Mouse (Mus musculus): Measurements from ENCODE around the gene Plekhh3. TPM values are rescaled to one million over a fixed set of nuclear protein-coding genes. Genes with fewer than 3 reads are reported as not detected.

The Plekhh3 gene
- total and polyA plus RNA-seq, 3 experiments = 1.5 to 3.8 (median 2.6) TPM

DNA sequence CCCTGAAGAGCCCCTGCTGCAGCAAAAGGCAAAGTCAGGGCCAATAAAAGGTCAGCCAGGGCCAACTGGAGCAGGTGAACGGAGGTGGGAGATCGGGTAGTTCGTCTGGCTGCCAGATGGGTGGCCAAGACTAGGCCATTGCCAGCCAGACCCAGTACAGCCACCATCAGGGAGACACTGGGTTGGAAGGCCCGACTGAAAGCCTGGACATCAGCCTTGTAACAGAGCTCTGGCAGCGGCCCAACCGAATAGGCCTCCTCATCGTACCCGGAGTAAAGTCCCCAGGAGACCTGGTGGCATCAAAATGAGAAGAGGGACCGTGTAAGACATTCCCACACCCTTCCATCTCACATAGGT, 3.2 kb upstream of the Plekhh3 start:
- no peak for ATAC-seq (ENCODE audit: extremely low read depth, insufficient number of reproducible peaks, low FRiP score, poor library complexity, severe bottlenecking)
- DNase-seq (ENCODE audit: low spot score) = no peak
- Histone ChIP-seq H3K4me1 (ENCODE audit: insufficient read depth, low read depth, low read length) (peaks cover 63% of the 10 kb centered on the region), H3K9me3 (replicated peaks) (0 out of 2 replicates have a peak, but pooled peaks cover 2% of the 10 kb centered on the region), H3K4me3 (ENCODE audit: low read depth, low read length) (peak overlapping the region; percentile 65; the same call in 1 of the 2 replicates), H3K36me3 (replicated peaks) (no peaks in the 10 kb centered on the region), H3K27me3 (ENCODE audit: insufficient read depth, low read length) (peaks cover 84% of the 10 kb centered on the region)
- TF ChIP-seq GATA2 (IDR thresholded peaks at IDR 0.05; ENCODE audit: borderline replicate concordance, low read depth, low read length) (no peak), TAL1 (conservative IDR thresholded peaks at IDR 0.05; ENCODE audit: low read depth, low read length) (no peak), GATA1 (IDR thresholded peaks at IDR 0.05; ENCODE audit: borderline replicate concordance, low read length) (no peak), POLR2AphosphoS5 (IDR thresholded peaks at IDR 0.05; ENCODE audit: insufficient replicate concordance, low read depth, low read length) (no peak), CTCF (IDR thresholded peaks at IDR 0.05; ENCODE audit: low read depth, low read length) (no peak)

DNA sequence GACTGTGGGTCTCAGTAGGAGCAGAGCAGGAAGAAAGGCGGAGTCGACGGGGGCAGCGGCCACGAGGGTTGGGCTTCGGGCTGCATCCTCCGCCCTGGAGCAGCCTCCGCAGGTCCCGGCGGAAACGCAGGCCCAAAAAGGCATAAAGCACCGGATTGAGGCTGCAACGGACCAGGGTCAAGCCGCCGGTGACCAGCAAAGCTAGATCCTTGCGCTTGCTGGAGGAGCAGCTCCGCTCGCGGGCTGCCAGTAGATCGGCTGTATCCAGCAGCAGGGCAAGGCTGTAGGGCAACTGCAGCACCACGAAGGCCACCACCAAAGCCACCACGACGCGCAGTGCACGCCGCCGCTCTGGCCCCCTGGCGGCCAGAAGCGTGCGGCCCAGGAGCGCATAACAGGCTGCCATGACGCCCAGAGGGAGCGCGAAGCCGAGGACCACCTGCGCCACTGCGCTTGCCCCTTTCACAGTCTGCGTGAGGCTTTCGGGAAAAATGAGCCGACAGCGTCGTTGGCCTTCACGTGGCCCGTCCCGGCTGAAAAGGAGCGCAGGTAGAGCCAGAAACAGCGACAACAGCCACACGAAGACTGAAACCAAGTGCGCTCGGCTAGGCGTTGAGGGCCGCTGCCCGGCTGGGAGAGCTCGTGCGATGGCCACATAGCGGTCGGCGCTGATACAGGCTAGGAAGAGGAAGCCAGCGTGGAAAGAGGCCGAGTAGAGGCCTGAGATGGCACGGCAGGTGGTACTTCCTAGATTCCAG, 2.7 kb upstream of the Plekhh3 start:
- DNase-seq (ENCODE audit: low spot score) (peak; percentile 50), ATAC-seq (ENCODE audit: extremely low read depth, insufficient number of reproducible peaks, low FRiP score, poor library complexity, severe bottlenecking) (no peak)
- H3K36me3 ChIP-seq (replicated peaks) = no peaks in the 10 kb centered on the region
- H3K4me3 ChIP-seq (ENCODE audit: low read depth, low read length) = peak overlapping the region; percentile 65; the same call in 1 of the 2 replicates
- 0 out of 2 replicates have a peak, but pooled peaks cover 2% of the 10 kb centered on the region for H3K9me3 ChIP-seq (replicated peaks)
- TF ChIP-seq POLR2AphosphoS5 (IDR thresholded peaks at IDR 0.05; ENCODE audit: insufficient replicate concordance, low read depth, low read length) (no peak), CTCF (IDR thresholded peaks at IDR 0.05; ENCODE audit: low read depth, low read length) (peak; percentile 85), TAL1 (conservative IDR thresholded peaks at IDR 0.05; ENCODE audit: low read depth, low read length) (no peak), GATA2 (IDR thresholded peaks at IDR 0.05; ENCODE audit: borderline replicate concordance, low read depth, low read length) (no peak), GATA1 (IDR thresholded peaks at IDR 0.05; ENCODE audit: borderline replicate concordance, low read length) (no peak)
- peaks cover 63% of the 10 kb centered on the region for H3K4me1 ChIP-seq (ENCODE audit: insufficient read depth, low read depth, low read length)
- peaks cover 85% of the 10 kb centered on the region for H3K27me3 ChIP-seq (ENCODE audit: insufficient read depth, low read length)

DNA sequence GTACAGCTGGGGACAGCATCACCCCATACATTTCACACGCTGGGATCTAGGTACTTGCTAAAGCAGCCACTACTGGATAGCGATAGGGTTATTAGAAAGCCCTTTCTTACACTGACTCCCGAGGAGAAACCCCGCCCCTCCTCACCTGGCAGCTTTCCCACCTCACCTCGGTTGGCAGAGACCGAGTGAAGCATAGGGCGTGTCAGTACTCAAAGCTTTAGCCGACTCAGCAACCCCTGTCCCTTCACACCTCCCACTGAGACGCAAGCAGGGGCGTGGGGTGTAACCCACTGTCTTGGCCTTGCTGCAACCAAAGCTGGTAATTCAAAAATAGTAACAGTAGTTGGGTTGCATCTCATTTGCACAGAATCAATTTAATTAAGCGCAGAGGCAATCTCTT, 2.0 kb upstream of the Plekhh3 start:
- H3K4me3 ChIP-seq (ENCODE audit: low read depth, low read length) = no peak overlapping the region
- no peak for DNase-seq (ENCODE audit: low spot score)
- no peaks in the 10 kb centered on the region for H3K36me3 ChIP-seq (replicated peaks)
- peaks cover 80% of the 10 kb centered on the region for H3K27me3 ChIP-seq (ENCODE audit: insufficient read depth, low read length)
- ATAC-seq (ENCODE audit: extremely low read depth, insufficient number of reproducible peaks, low FRiP score, poor library complexity, severe bottlenecking) = no peak
- H3K9me3 ChIP-seq (replicated peaks) = 0 out of 2 replicates have a peak, but pooled peaks cover 2% of the 10 kb centered on the region
- H3K4me1 ChIP-seq (ENCODE audit: insufficient read depth, low read depth, low read length) = peaks cover 60% of the 10 kb centered on the region
- TF ChIP-seq GATA1 (IDR thresholded peaks at IDR 0.05; ENCODE audit: borderline replicate concordance, low read length) (no peak), POLR2AphosphoS5 (IDR thresholded peaks at IDR 0.05; ENCODE audit: insufficient replicate concordance, low read depth, low read length) (no peak), TAL1 (conservative IDR thresholded peaks at IDR 0.05; ENCODE audit: low read depth, low read length) (no peak), CTCF (IDR thresholded peaks at IDR 0.05; ENCODE audit: low read depth, low read length) (no peak), GATA2 (IDR thresholded peaks at IDR 0.05; ENCODE audit: borderline replicate concordance, low read depth, low read length) (no peak)

DNA sequence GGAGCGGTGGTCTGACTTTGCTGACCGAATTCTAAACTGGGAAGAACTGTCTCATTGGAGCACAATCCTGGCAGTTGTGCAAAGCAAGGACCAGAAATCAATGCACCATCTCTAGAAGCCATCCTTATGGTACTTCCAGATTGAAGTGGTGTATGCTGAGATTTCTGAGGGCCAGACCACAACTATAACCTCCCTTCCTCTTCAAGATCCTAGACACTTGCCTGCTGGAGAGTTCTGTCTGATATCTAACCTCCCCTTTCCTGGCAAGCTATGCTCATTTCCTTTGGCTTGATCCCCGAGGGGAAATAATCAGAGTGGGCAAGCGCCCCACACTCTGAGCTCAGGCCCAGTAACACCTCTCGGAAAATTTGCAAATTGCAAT, 1.3 kb upstream of the Plekhh3 start:
- no peak for TF ChIP-seq GATA2 (IDR thresholded peaks at IDR 0.05; ENCODE audit: borderline replicate concordance, low read depth, low read length)

DNA sequence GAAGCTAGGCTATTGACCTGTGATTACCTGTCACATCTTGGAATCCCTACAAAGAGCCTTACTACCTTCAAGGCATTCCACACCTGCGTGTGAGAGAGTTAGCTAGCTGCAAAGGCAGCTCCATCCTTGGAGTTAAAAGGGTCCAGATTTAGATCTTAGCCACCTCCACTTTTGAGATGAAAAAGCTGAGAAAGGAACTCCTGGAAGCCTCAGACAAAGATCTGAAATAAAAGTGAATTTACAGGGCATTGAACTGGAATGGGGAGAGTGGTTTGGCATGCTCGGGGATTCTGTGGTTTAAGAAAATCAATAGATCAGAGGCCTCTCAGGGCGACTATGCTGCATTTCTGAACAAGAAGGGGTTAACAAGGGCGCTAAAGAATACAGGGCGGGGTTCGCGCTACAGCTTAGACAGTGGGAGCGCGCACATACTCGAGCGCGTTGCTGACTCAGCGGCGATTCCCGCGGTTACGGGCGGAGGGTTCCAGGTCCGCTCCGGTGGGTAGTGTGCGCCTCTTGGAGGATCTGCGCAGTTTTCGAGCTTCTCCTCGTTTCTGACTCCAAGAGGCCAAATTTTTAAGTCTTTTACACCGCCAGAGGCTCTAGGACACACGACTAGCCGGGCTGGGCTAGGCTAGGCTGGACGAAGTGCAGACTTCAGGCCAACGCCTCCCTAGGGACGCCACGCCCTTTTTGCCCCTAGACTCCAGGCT, 726 bp upstream of the Plekhh3 start:
- Histone ChIP-seq H3K4me1 (ENCODE audit: insufficient read depth, low read depth, low read length) (peaks cover 56% of the 10 kb centered on the region), H3K27me3 (ENCODE audit: insufficient read depth, low read length) (peaks cover 79% of the 10 kb centered on the region), H3K36me3 (replicated peaks) (peaks cover 6% of the 10 kb centered on the region), H3K9me3 (replicated peaks) (0 out of 2 replicates have a peak, but pooled peaks cover 2% of the 10 kb centered on the region), H3K4me3 (ENCODE audit: low read depth, low read length) (peak overlapping the region; percentile 71)
- TF ChIP-seq TAL1 (conservative IDR thresholded peaks at IDR 0.05; ENCODE audit: low read depth, low read length) = no peak
- TF ChIP-seq GATA2 (IDR thresholded peaks at IDR 0.05; ENCODE audit: borderline replicate concordance, low read depth, low read length) = no peak
- TF ChIP-seq GATA1 (IDR thresholded peaks at IDR 0.05; ENCODE audit: borderline replicate concordance, low read length) = no peak
- no peak for TF ChIP-seq POLR2AphosphoS5 (IDR thresholded peaks at IDR 0.05; ENCODE audit: insufficient replicate concordance, low read depth, low read length)
- TF ChIP-seq CTCF (IDR thresholded peaks at IDR 0.05; ENCODE audit: low read depth, low read length) = no peak
- peak; percentile 47 for DNase-seq (ENCODE audit: low spot score)
- ATAC-seq (ENCODE audit: extremely low read depth, insufficient number of reproducible peaks, low FRiP score, poor library complexity, severe bottlenecking) = no peak

More for the DNA sequence above, 1.3 kb upstream of the Plekhh3 start:
- DNase-seq (ENCODE audit: low spot score) = no peak
- Histone ChIP-seq H3K9me3 (replicated peaks) (0 out of 2 replicates have a peak, but pooled peaks cover 2% of the 10 kb centered on the region), H3K36me3 (replicated peaks) (peaks cover 5% of the 10 kb centered on the region), H3K27me3 (ENCODE audit: insufficient read depth, low read length) (peaks cover 81% of the 10 kb centered on the region), H3K4me1 (ENCODE audit: insufficient read depth, low read depth, low read length) (peaks cover 60% of the 10 kb centered on the region), H3K4me3 (ENCODE audit: low read depth, low read length) (peak overlapping the region; percentile 71)
- ATAC-seq (ENCODE audit: extremely low read depth, insufficient number of reproducible peaks, low FRiP score, poor library complexity, severe bottlenecking) = no peak

DNA sequence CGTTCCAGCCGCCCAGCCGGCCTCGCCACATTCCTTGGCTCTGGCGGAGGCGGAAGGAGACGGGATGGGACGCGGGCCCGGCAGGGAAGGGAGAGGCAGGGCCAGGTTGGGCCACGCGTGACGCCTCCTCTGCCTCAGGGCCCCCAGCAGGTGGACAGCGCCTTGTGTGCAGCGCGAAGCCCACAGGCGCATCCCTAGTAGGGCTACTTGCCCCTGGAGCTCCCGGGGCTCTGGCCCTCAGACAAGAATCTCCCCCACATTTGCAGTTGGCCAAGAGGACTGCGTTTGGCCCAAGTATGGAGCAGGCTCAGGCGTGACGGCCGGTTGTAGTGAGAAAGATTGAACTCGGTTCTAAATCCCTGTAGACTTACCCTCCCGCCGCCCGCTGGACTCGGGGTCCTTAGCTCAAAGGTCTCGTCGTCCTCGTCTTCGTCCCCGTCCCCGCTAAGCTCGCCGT, 769 bp downstream of the Plekhh3 start, which contains the start of gene Cntnap1:
Cntnap1 (plus strand) TSS at position 170 of the 457 bp plus-strand sequence.
- H3K27me3 ChIP-seq (ENCODE audit: insufficient read depth, low read length) = peaks cover 73% of the 10 kb centered on the region
- DNase-seq (ENCODE audit: low spot score) (no peak), ATAC-seq (ENCODE audit: extremely low read depth, insufficient number of reproducible peaks, low FRiP score, poor library complexity, severe bottlenecking) (no peak)
- 0 out of 2 replicates have a peak, but pooled peaks cover 2% of the 10 kb centered on the region for H3K9me3 ChIP-seq (replicated peaks)
- TF ChIP-seq POLR2AphosphoS5 (IDR thresholded peaks at IDR 0.05; ENCODE audit: insufficient replicate concordance, low read depth, low read length) (no peak), TAL1 (conservative IDR thresholded peaks at IDR 0.05; ENCODE audit: low read depth, low read length) (no peak), CTCF (IDR thresholded peaks at IDR 0.05; ENCODE audit: low read depth, low read length) (no peak), GATA1 (IDR thresholded peaks at IDR 0.05; ENCODE audit: borderline replicate concordance, low read length) (no peak), GATA2 (IDR thresholded peaks at IDR 0.05; ENCODE audit: borderline replicate concordance, low read depth, low read length) (no peak)
- peak within 1 kb of the TSS; percentile 77 for H3K4me3 ChIP-seq (ENCODE audit: low read depth, low read length)
- H3K36me3 ChIP-seq (replicated peaks) = peaks cover 9% of the 10 kb centered on the region
- peaks cover 45% of the 10 kb centered on the region for H3K4me1 ChIP-seq (ENCODE audit: insufficient read depth, low read depth, low read length)

Measured in G1E (cell line).